Mouse (Mus musculus): ENCODE measurements around the gene Gpr135. TPM values are rescaled to one million over a fixed set of nuclear protein-coding genes. Genes with fewer than 3 reads are reported as not detected.
A peak's percentile ranks its signal among the peaks of the same experiment; 100 is the strongest.
"Not testable (repeated sequence)": the region's sequence is repeated elsewhere in the genome, so short reads cannot be mapped to it uniquely, and the experiment has no call there.

The Gpr135 gene
- total RNA-seq, 4 experiments from 2014 or later: 0.26 to 0.41 (median 0.31) TPM

DNA sequence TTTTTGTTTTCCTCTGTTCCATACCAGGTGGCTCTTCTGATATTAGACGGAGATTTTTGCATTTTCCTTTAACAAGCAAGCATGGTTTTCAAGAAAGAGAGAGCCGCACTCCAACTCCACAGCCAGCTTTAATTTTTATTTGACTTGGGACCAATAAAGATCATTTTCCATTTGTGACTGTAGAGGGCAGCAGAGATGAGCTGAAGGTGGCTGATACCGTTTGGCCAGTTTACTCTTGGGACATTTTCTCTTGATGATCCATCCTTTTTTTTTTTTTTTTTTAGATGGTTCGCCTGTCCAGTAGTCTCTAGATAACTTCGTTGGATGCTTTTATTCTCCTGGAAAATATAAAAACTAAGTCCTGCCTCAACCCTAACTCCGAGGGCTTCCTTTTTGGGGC is 17.6 kb downstream of the Gpr135 start:
- DNase-seq (ENCODE audit: low spot score): no peak

DNA sequence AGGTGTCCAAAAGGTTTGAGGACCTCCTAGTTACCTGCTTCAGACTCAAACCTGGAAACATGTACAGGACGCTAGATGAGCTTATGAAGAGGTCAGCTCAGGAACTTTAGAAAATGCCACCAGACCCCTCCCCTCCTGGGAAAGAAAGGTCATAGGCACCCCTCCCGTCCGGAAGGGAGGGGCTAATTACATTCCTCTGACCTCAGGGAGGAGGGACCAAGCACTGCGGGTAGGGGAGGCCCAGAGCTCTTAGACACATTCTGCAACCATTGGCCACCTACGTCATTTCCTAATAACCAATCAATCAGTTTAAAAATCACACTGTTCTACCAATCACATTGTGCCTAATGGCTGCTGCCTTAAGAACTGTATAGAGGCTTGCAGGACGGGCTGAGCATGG is 18.4 kb downstream of the Gpr135 start:
- DNase-seq (ENCODE audit: low spot score): no peak

DNA sequence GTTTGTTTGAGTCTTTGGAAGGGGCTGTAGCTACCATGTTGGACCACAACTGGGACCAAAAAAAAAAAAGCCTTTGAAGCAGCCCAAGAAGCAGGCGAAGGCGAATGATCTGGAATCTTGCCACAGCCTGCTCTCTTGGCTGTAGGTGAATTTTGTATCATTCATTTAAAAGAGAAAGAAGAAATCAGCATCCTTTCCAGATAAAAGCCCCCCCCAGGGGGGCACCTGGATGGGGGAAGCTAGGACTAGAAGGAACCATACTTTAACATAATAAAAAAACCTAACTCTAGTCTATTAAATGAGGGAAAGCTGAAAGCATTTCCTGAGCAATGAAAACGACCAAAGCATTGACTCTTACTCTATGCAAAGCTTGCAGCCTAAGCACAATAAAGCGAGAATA is 20.1 kb downstream of the Gpr135 start:
- DNase-seq (ENCODE audit: low spot score): no peak

DNA sequence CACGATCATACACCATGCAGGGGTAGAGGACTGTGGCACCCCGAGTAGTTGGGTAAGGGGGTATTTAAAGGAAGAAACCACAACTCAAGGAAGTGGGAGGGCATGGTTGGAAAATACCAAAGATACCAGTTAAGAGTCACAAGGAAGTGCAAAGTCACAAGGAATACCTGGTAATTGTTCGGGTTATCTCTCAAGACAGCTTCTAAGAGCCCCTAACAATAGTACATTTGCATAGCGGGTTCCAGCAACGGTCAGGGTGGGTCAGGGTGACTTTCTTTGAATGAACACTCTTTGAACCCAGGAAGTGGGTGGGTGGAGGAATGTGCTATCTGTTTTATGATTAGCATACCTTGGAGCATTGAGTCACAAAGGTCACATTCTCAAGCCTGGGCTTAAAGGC is 20.8 kb downstream of the Gpr135 start:
- not testable (repeated sequence) for DNase-seq (ENCODE audit: low spot score)

DNA sequence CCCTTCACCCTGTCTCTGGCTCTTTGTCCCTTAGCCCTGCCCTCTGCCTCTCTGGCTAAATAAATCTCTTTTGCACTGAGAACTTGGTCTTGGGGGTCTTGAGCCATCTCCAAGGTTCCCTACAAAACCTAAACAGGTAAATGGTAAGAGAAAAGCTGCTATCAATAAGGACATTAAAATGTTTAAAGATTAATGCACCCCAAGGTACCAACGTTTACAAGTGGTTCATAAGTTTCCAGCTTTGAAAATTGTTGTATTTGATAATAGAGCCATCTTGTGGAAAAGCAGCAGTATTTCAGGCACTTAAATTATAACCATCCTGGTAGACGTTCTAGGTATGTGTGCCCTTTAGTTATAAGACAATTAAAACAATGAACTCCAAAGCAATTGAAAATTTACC is 23.4 kb downstream of the Gpr135 start:
- DNase-seq (ENCODE audit: low spot score): no peak

DNA sequence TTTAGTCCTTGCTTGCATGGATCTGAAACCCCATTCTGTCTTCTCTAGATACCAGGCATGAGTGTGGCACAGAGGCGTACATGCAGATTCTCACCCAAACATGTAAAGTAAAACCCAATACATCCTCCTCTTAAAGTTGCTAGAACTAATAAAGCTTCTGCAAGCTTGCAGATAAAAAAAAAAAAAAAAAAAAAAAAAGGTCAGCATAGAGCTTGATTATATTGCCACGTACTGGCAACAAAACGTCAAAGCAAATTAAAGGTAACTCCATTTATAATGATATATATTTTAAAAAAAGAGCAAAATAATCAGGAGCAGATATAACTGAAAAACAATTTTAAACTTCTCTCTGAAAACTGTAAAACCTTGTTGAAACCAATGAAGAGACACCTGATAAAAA is 29.7 kb downstream of the Gpr135 start:
- DNase-seq (ENCODE audit: low spot score): no peak

DNA sequence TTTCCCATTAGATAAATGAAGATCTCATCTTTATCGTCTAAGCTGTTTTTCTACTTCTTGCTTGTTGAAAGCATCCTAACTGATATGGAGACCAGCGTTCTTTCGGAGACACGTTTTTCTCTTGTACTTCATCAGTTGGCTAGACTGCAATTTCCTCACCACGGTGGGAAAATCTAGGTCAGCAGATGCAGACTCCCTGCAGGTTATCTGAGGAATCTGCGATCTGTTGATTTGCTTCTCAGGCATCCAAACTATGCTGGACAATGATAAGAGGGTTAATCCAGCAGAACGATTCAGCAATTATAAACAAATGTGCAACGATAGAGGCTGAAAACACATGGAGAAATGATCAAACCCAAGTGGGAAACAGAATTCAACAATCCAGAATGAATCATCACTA is 31.4 kb downstream of the Gpr135 start:
- no peak for DNase-seq (ENCODE audit: low spot score)

DNA sequence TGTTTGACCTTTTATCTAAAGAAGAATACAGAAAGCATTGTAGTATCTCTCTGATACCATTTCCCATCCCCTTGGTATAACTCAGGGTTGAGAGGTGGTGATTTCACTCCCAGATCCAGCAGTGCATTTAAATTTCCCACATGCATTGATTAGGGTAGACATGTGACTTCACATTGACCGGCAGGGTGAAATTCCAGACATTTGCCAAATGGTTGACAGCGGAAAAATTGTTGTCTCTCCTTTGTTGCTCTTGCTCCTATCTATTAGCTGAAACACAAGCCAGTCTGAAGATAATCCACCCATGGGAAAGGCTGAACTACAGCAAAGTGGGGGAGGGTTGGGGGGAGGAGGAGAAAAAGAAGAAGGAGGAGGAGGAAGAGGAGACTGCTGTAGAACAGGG is 32.1 kb downstream of the Gpr135 start:
- DNase-seq (ENCODE audit: low spot score): no peak

DNA sequence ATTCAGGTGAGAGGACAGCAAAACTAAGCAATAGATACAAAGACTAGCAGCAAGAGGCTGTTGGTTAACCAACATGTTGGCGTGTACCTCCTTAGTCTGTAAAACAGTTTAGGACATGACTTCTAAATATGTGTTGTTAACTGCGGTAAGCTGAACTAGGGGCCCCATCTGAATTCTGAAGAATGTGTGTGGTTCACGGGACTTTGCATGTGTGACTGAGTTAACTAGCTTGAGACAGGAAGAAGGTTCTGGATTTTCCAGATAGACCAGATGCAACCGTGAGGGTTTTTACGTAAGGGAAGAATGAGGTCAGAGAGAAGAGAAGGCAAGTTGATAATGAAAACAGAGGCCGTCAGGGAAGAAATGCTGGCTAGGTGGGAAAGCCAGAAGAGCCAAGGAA is 33.9 kb downstream of the Gpr135 start:
- DNase-seq (ENCODE audit: low spot score): no peak

DNA sequence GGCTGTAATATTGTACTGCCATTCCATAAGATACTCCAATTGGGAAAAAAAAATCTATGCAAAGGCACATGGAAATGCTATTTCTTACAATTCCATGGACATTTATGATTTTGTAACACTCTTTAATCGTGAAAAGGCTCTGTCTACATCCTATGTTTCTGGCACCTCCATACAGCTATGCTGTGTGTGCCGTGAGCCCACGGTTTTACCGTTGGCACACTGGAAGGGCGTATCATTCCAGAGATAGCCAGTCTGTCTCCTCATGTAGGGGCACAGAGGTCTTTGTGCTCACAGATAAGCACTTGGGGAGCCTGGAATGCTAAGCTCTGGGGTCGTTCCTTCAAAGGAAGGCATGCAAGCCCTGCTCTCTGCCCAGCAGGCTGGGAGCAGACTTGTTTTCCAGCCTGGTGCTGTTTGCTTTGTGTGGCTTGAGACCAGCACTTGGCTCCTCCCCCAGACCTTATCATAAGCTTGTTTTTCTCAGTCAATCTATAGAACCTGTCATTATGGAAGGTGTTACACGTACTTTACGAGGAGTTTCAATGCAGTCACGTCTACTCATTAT is 34.7 kb downstream of the Gpr135 start:
- no peak for DNase-seq (ENCODE audit: low spot score)

DNA sequence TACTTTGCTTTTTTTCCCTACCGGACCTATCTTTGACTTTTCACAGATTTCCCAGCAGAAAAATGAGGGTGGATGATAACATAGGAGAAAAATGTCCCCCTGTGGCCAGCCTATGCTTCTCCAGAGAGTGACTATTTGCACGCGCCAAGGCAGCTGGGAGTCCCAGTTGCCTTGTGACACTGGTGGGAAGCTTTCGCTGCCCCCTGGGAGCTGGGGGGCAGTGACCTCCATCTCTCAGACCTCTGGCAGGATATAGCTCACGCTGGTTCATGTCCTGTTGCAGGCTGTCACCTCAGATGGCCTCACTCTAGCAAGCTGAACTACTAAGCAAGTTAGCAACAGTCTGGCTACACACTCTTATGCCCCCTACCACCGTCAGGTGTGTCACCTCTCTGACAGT is 39.1 kb downstream of the Gpr135 start:
- DNase-seq (ENCODE audit: low spot score): peak; percentile 47

DNA sequence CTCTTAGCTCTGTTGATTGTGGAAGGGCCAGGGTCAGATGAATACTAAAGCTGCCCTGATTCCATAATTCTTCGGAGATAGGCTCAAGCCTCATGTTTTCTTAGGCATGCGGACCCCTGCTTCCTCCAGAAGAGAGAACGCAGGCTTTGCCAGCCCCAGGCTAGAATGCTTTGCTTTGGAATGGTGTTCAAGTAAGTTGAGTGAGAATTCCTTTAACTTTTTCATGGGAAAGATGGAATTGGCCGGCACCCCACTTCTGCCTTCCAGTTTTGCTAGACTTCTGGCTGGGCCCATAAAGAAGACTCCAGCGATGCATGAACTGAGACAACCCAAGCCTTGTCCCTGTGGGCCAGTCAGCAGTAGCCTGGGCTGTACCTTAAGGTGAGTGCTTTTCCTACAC is 39.8 kb downstream of the Gpr135 start:
- DNase-seq (ENCODE audit: low spot score): no peak

DNA sequence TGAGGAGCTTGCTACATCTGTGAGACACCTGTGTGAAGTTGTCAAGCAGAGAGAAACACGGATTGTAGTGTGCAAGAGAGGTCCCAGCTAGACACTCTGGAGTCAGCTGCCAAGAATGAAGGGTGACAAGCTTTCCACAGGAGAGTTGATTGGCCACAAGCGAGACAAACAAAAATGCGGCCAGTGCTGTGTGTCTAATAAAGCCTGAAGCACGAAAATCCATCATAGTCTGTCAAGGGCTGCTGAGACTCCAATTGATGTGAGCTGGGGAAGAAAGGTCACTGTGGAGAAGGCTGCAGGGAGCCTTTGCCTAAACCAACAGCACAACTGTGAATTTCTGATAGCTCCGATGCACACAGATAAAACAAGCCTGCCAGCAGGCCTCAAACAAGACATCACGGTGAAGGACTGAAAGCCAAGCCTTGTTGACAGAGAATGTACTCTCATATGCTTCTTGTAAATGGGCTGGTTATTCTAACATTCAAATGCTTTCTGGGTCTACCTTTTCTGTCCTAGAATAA is 45.6 kb downstream of the Gpr135 start:
- no peak for DNase-seq (ENCODE audit: low spot score)

DNA sequence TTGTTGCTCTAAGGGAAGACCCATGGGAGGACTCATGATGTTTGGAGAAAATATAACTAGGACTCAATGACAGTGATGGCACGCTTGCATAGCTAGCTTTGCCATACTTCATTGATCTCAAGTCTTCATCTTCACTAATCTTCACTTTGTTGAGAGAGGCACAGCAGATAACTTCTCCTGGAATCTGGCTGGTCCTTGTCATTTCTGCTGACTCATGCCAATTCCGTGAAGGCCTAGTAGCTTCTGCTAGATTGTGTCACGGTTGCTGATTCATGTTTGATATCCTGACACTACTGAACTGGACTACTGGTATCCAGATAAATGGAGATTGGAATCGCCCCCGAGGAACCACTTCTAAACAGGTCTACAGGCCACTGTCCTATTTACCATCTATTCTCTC is 47.4 kb downstream of the Gpr135 start:
- no peak for DNase-seq (ENCODE audit: low spot score)

DNA sequence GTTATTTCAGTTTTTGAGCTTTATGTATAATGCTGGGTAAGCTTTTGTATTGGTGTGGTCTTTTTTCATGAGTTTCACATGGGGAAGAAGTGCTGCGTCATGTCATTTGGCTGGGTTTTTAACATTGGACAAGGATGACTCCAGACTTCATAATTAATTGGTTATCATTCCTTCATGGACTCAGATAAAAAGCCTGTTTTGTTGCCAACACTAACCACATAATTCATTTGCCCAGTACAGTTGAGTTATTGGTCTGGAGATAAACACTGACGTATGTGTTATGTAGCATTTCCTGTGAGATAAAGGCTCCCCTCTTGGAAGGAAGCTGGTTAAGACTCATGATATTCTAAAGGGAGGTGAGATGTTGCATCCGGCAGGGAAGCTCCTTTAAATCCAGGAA is 48.1 kb downstream of the Gpr135 start:
- DNase-seq (ENCODE audit: low spot score): no peak

DNA sequence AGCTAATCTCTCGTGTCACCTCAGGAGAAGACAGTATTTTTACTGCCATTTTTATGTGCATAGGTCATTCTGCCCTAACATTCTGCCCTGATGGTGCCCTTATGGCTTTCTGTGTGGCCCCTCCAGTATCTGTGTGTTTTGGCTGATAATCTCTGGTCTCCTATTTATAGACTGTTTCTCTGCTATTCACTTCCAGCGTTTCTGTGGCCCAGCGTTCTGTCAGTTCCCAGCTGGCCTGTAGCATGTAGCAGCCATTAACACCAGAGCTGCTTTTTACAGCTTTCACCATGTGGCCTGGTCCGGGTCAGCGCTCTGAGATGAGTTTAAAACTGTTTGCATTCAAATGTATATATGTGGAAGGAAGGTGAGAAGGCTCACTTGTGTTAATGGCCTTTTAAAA is 49.4 kb downstream of the Gpr135 start:
- DNase-seq (ENCODE audit: low spot score): peak; percentile 24

DNA sequence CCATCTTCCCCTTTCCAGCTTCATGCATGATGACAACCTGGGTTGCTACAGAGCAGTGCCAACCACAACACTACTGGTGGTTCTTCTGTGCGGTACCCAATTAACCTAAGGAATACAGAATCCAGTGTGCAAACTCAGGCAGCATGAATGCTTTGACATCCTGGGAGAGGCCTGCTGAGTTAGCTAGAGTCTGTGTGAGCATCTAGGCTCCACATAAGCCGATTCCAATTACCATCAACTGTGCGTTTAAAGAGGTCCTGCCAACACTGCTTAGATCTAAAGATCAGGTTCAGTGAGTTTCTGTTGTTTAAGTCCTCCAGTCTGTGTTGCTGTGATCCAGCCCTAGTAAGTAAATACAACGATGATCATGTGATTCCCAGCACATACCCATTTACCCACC is 50.6 kb downstream of the Gpr135 start:
- DNase-seq (ENCODE audit: low spot score): no peak

Other genes with a start within 250 kb of the Gpr135 start
- gene Daam1, start 240.0 kb downstream of the Gpr135 start, total RNA-seq (2022): 10 to 100 TPM; 63.9 to 82.9 (median 76.6) TPM
- gene L3hypdh, start 14.3 kb upstream of the Gpr135 start, total RNA-seq (2022): 1 to 10 TPM; 4.9 to 9.1 (median 8.1) TPM
- 10 to 100 TPM; 21.1 to 24.8 (median 22.8) TPM for gene Jkamp, start 14.5 kb upstream of the Gpr135 start, total RNA-seq (2022)
- not detected for gene Ccdc175, start 113.9 kb upstream of the Gpr135 start, total RNA-seq (2022)

Data from heart, adult 8-10 months (tissue).